Mouse (Mus musculus): ENCODE measurements at regions not wholly inside any gene's neighbourhood (a gene's known extent, or its start where the extent isn't known, plus 50 kb on each side); places are given as distances from the start of the nearest gene placed in this dataset.

GRCm38 (mm10) chr14:62218716-62219115 lies 73.7 kb upstream of the Rnaseh2b start:
- H3K9me3 ChIP-seq (ENCODE audit: low read length), result no peaks in the 10 kb centered on the region
- H3K27me3 ChIP-seq (replicated peaks; ENCODE audit: insufficient read depth, low read length), result no peaks in the 10 kb centered on the region
- H3K4me1 ChIP-seq (ENCODE audit: insufficient read depth, low read depth, low read length), result no peaks in the 10 kb centered on the region
- H3K36me3 ChIP-seq (ENCODE audit: insufficient read depth, low read length), result no peaks in the 10 kb centered on the region
- H3K4me2 ChIP-seq (replicated peaks; ENCODE audit: low read depth, low read length), result no peak overlapping the region
- TF ChIP-seq EP300 (IDR thresholded peaks at IDR 0.05) (no peak), CTCF (IDR thresholded peaks at IDR 0.05) (no peak)
- 58% methylated on average over 2 of the region's 2 CpGs for WGBS
- no peak overlapping the region for H3K9ac ChIP-seq (replicated peaks; ENCODE audit: low read depth)
- H3K4me3 ChIP-seq (ENCODE audit: low read depth, low read length), result no peak overlapping the region
- no peak overlapping the region for H3K27ac ChIP-seq (ENCODE audit: low read length)
- peak; percentile 53 for ATAC-seq
- peak; percentile 33 for DNase-seq (ENCODE audit: low spot score)

- no peak for ATAC-seq
- no peaks in the 10 kb centered on the region for H3K27me3 ChIP-seq (replicated peaks; ENCODE audit: insufficient read depth, low read length)
- WGBS, result 56% methylated on average over 4 of the region's 4 CpGs
- H3K4me2 ChIP-seq (replicated peaks; ENCODE audit: low read depth, low read length), result no peak overlapping the region
- no peak for DNase-seq (ENCODE audit: low spot score)
- H3K9ac ChIP-seq (replicated peaks; ENCODE audit: low read depth), result no peak overlapping the region
- no peaks in the 10 kb centered on the region for H3K36me3 ChIP-seq (ENCODE audit: insufficient read depth, low read length)
- H3K9me3 ChIP-seq (ENCODE audit: low read length), result no peaks in the 10 kb centered on the region
- TF ChIP-seq EP300 (IDR thresholded peaks at IDR 0.05), result no peak
- no peak for TF ChIP-seq CTCF (IDR thresholded peaks at IDR 0.05)
- H3K4me1 ChIP-seq (ENCODE audit: insufficient read depth, low read depth, low read length), result no peaks in the 10 kb centered on the region
- H3K4me3 ChIP-seq (ENCODE audit: low read depth, low read length), result no peak overlapping the region
- no peak overlapping the region for H3K27ac ChIP-seq (ENCODE audit: low read length)
These were observed 71.6 kb upstream of the Rnaseh2b start for GRCm38 (mm10) chr14:62220770-62221169.
